Mouse (Mus musculus): ENCODE measurements around the gene Ccin. TPM values are rescaled to one million over a fixed set of nuclear protein-coding genes. Genes with fewer than 3 reads are reported as not detected.

The Ccin gene
- total RNA-seq, 1 experiment from 2014 or later = not detected

DNA sequence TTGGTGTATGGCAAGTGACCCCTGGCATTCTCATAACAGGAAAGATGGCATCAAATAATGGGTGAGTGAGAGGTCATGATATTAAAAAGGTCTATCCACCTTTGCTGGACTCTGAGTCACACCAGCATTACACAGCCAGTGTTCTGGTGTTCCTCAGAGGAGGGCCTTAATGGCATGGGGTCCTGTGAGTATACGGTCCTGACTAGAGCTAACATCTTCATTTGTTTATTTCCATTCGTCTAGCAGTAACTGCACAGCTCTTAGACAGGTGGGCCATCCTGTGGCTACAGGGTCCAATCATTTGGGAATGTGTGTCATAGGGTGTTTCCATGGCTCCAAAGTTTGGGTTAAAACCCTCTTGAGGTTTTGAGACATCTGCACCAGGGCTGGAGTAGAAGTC, 11.1 kb downstream of the Ccin start:
- ATAC-seq (replicated peaks in 1 of 2; ENCODE audit: insufficient read depth in 1 of 2, low FRiP score in 2 of 2, low TSS enrichment in 1 of 2, low read depth in 1 of 2, poor library complexity in 2 of 2, severe bottlenecking in 2 of 2) = no peak

DNA sequence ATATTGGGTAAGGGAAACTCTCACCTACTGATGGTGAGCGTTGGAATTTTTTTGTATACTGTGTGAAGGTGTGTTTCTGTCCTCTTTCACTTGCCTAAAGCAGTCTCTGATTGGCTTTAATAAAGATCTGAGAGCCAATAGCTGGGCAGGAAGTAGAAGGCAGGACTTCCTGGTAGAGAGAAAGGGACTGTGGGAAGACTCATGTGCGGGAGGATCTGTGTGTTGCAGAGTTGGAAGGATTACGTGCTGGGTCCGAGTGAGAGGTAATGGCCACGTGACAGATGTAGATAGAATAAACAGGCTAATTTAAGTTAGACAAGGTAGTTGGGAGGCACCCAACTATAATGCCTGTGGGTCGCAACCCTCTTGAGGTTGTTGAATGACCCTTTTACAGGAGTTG, 20.3 kb downstream of the Ccin start:
- ATAC-seq (replicated peaks in 1 of 2; ENCODE audit: insufficient read depth in 1 of 2, low FRiP score in 2 of 2, low TSS enrichment in 1 of 2, low read depth in 1 of 2, poor library complexity in 2 of 2, severe bottlenecking in 2 of 2) = no peak; a peak in 1 of 4 replicates

DNA sequence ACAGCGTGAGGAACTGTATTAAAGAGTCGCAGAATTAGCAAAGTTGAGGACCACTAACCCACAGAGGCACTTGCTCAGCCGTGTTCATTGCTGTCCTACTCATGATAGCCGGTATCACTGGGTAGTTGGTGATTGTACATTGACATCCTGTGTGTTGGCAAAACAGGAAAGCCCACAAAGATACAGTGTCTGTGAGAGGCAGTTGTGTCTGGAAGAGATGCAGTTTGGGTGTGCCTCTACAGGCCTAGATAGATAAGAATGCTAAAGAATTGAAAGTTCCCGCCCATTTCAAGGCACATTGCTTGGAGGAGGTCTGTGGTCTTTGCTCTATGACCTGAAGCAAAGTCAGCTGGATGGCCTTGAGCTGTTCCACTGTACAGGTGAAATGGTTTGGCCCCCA, 20.8 kb downstream of the Ccin start, which contains the start of gene Clta:
Gene Clta, plus strand, starts transcription at position 327 of the 400 bp plus-strand sequence.
- ATAC-seq (replicated peaks in 1 of 2; ENCODE audit: insufficient read depth in 1 of 2, low FRiP score in 2 of 2, low TSS enrichment in 1 of 2, low read depth in 1 of 2, poor library complexity in 2 of 2, severe bottlenecking in 2 of 2) = peak in 1 of 2 experiments; percentile 48; a peak in 1 of 4 replicates

GRCm38 (mm10) chr4:44004623-44005409, 21.5 kb downstream of the Ccin start:
- no peak for ATAC-seq (replicated peaks in 1 of 2; ENCODE audit: insufficient read depth in 1 of 2, low FRiP score in 2 of 2, low TSS enrichment in 1 of 2, low read depth in 1 of 2, poor library complexity in 2 of 2, severe bottlenecking in 2 of 2)

GRCm38 (mm10) chr4:44010176-44010575, 26.9 kb downstream of the Ccin start:
- ATAC-seq (replicated peaks in 1 of 2; ENCODE audit: insufficient read depth in 1 of 2, low FRiP score in 2 of 2, low TSS enrichment in 1 of 2, low read depth in 1 of 2, poor library complexity in 2 of 2, severe bottlenecking in 2 of 2) = no peak

DNA sequence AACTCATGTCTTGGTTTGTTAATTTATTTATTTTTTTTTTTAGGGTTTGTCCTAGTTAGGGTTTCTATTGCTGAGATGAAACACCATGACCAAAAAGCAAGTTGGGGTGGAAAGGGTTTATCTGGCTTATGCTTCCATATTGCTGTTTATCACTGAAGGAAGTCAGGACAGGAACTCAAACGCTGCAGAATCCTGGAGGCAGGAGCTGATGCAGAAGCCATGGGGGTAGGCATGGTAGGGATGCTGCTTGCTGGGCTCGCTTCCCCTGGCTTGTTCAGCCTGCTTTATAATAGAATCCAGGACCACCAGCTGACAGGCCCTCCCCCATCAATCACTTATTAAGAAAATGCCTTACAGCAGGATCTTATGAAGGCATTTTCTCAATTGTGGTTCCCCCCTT, 27.6 kb downstream of the Ccin start:
- ATAC-seq (replicated peaks in 1 of 2; ENCODE audit: insufficient read depth in 1 of 2, low FRiP score in 2 of 2, low TSS enrichment in 1 of 2, low read depth in 1 of 2, poor library complexity in 2 of 2, severe bottlenecking in 2 of 2) = no peak

- ATAC-seq (replicated peaks in 1 of 2; ENCODE audit: insufficient read depth in 1 of 2, low FRiP score in 2 of 2, low TSS enrichment in 1 of 2, low read depth in 1 of 2, poor library complexity in 2 of 2, severe bottlenecking in 2 of 2) = no peak
Measured at GRCm38 (mm10) chr4:44011799-44012198, 28.5 kb downstream of the Ccin start.

DNA sequence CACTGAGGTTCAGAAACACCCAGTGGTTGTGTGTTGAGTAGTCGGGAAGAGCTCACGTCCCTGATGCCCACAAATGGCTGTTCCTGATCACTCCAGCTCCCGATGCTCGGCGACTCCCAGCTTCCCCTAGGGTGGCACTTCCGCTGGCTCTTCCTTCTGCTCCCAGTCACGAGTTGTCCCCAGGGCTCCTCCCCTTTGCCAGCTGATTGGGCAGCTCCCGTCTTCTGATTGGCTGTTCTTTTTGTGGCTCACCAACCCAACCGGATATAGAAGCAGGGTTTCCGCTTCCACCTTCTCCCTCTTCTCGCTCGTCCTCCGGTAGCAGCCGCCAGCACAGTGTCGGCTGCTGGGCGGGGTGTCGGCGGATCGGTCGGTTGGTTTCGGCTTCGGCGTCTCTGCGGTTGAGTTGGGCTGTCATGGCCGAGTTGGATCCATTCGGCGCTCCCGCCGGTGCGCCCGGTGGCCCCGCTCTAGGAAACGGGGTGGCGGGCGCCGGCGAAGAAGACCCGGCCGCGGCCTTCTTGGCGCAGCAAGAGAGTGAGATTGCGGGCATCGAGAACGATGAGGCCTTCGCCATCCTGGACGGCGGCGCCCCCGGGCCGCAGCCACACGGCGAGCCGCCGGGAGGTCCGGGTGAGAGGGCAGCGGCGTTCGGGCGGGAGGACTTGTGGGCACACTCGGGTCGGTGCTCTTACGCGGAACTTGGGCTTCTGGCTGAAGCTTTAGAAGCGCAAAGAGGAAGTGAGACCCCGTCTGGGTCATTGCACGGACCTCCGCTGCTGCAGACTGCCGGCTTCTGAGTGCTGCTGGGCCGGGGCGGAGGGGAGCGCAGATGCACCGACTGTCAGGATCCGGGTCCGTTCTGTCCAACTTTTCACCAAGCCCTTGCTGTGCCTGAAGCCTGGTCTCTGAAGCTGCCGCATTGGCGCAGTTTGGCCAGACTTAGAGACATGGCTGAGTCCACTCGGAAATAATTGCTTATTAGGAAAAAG, 29.4 kb downstream of the Ccin start:
- peak; percentile 93 to 96 for ATAC-seq (replicated peaks in 1 of 2; ENCODE audit: insufficient read depth in 1 of 2, low FRiP score in 2 of 2, low TSS enrichment in 1 of 2, low read depth in 1 of 2, poor library complexity in 2 of 2, severe bottlenecking in 2 of 2)

DNA sequence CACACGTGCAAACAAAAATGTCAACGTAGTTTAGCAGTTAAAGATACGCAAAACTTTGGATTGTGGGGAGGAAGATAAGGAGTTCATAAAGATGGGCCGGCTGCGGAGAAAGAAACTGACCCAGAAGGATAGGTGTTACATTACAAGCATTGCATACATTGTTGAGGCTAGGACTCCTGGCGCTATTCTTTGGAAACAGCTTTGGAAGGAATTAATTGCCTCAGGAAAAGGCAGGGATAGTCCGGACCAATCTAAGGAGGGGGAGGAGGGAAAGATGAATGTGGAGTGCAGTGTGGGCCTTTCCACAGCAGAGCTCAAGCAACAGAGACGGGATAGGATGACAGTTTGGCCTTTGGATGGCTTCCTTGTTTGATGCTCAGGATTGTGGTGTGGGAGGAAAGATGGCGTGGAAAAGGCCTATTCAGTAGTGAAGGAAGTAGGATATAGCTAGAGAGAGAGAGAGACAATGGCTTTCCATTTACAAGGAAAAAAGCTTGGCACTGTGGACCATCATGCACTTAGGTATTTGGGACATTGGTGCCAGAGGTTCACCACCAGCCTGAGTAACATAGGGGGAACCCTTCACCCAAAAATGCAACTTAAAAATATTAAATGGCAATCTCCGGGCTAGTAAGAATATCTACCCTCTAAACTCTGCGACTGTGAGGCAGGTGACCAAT, 30.2 kb downstream of the Ccin start:
- no peak for ATAC-seq (replicated peaks in 1 of 2; ENCODE audit: insufficient read depth in 1 of 2, low FRiP score in 2 of 2, low TSS enrichment in 1 of 2, low read depth in 1 of 2, poor library complexity in 2 of 2, severe bottlenecking in 2 of 2)

DNA sequence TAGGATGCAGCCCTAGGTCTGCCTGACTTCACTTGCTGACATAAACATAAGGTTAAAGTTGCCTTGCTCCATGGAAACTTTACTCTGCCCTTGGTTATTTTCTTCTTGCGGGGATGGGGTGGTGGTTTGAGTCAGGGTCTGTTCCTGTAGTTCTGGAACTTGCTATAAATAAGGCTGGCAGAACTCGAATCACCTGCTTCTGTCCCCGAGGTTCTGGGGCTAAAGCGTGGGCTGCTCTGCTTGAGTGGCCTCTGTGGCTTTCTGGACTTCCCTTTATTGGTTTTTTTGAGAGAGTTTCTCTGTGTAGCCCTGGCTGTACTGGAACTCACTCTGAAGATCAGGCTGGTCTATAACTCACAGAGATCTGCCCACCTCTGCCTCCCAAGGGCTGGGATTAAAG, 32.8 kb downstream of the Ccin start:
- ATAC-seq (replicated peaks in 1 of 2; ENCODE audit: insufficient read depth in 1 of 2, low FRiP score in 2 of 2, low TSS enrichment in 1 of 2, low read depth in 1 of 2, poor library complexity in 2 of 2, severe bottlenecking in 2 of 2) = no peak

- ATAC-seq (replicated peaks in 1 of 2; ENCODE audit: insufficient read depth in 1 of 2, low FRiP score in 2 of 2, low TSS enrichment in 1 of 2, low read depth in 1 of 2, poor library complexity in 2 of 2, severe bottlenecking in 2 of 2) = no peak
Measured at GRCm38 (mm10) chr4:44016791-44017190, 33.5 kb downstream of the Ccin start.

- ATAC-seq (replicated peaks in 1 of 2; ENCODE audit: insufficient read depth in 1 of 2, low FRiP score in 2 of 2, low TSS enrichment in 1 of 2, low read depth in 1 of 2, poor library complexity in 2 of 2, severe bottlenecking in 2 of 2) = peak; percentile 37 to 45; a peak in 2 of 4 replicates
Measured at GRCm38 (mm10) chr4:44022323-44022722, 39.0 kb downstream of the Ccin start.

DNA sequence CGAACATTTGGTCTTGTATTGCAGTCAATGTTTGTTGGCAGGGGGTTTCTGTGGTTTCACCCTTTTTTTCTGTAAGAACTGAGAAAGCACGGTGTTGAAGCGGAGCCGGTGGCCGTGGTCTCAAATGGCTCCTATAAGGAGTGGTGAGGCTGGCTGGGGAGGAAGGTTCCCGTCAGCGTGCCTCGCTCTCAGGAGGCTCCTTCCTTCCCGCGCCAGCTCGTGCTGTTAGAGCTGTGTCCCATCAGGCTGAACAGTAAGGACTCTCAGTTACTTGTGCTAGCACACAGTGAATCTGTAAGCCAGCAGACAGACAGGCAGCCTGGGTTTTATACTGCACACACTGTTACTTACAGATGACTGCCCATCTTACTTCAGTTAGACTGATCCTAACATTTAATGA, 39.5 kb downstream of the Ccin start:
- no peak for ATAC-seq (replicated peaks in 1 of 2; ENCODE audit: insufficient read depth in 1 of 2, low FRiP score in 2 of 2, low TSS enrichment in 1 of 2, low read depth in 1 of 2, poor library complexity in 2 of 2, severe bottlenecking in 2 of 2)

DNA sequence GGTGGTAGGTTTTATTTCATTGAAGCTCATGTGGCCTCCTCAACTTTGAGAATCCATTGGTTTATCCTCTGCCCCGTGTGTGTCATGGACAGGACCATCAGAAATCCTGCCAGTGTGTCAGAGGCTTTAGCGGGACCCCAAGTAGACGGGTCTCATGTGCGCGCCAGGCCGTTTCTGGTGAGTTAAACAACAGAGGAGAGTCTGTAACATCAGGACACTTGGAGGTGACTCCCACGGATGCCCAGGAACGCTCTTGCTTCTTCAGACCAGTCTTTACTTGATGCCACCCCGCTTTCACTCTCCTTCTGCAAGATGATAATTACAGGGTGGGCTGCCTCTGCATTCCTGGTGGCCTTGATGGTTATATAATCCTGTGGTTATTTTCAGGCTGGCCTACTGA, 40.4 kb downstream of the Ccin start:
- ATAC-seq (replicated peaks in 1 of 2; ENCODE audit: insufficient read depth in 1 of 2, low FRiP score in 2 of 2, low TSS enrichment in 1 of 2, low read depth in 1 of 2, poor library complexity in 2 of 2, severe bottlenecking in 2 of 2) = no peak

GRCm38 (mm10) chr4:44024241-44024640, 41.0 kb downstream of the Ccin start:
- no peak for ATAC-seq (replicated peaks in 1 of 2; ENCODE audit: insufficient read depth in 1 of 2, low FRiP score in 2 of 2, low TSS enrichment in 1 of 2, low read depth in 1 of 2, poor library complexity in 2 of 2, severe bottlenecking in 2 of 2)

- ATAC-seq (replicated peaks in 1 of 2; ENCODE audit: insufficient read depth in 1 of 2, low FRiP score in 2 of 2, low TSS enrichment in 1 of 2, low read depth in 1 of 2, poor library complexity in 2 of 2, severe bottlenecking in 2 of 2) = no peak
Measured at GRCm38 (mm10) chr4:44025570-44025969, 42.3 kb downstream of the Ccin start.

GRCm38 (mm10) chr4:44028303-44029135, 45.2 kb downstream of the Ccin start:
- ATAC-seq (replicated peaks in 1 of 2; ENCODE audit: insufficient read depth in 1 of 2, low FRiP score in 2 of 2, low TSS enrichment in 1 of 2, low read depth in 1 of 2, poor library complexity in 2 of 2, severe bottlenecking in 2 of 2) = no peak

Measured in hematopoietic stem cell, adult 5-6 weeks (primary cell).